Mouse (Mus musculus): ENCODE measurements at regions not wholly inside any gene's neighbourhood (a gene's known extent, or its start where the extent isn't known, plus 50 kb on each side); places are given as distances from the start of the nearest gene placed in this dataset.

- no peaks in the 10 kb centered on the region for H3K9me3 ChIP-seq (ENCODE audit: control insufficient read depth, low read length)
- no peak overlapping the region for H3K4me2 ChIP-seq (ENCODE audit: low read depth)
- H3K9ac ChIP-seq (replicated peaks), result no peak overlapping the region
- no peaks in the 10 kb centered on the region for H3K27me3 ChIP-seq (ENCODE audit: control insufficient read depth, insufficient read depth, low read length)
- no peaks in the 10 kb centered on the region for H3K36me3 ChIP-seq (replicated peaks; ENCODE audit: control insufficient read depth, insufficient read depth, low read depth)
- H3K4me3 ChIP-seq (ENCODE audit: insufficient read depth in 1 of 2, low read depth in 2 of 2, low read length in 2 of 2), result no peak overlapping the region
- DNase-seq (ENCODE audit: low read depth in 3 of 3, low spot score in 3 of 3) (no peak), ATAC-seq (ENCODE audit: insufficient read depth) (no peak)
- 50% methylated on average over 1 of the region's 1 CpGs for WGBS (ENCODE audit: insufficient replicate concordance)
- no peak overlapping the region for H3K27ac ChIP-seq
- no peaks in the 10 kb centered on the region for H3K4me1 ChIP-seq (replicated peaks; ENCODE audit: control insufficient read depth in 2 of 2, insufficient read depth in 2 of 2, low read length in 1 of 2)
- TF ChIP-seq CTCF (IDR thresholded peaks at IDR 0.05; ENCODE audit: low read depth), result no peak
- TF ChIP-seq EP300 (IDR thresholded peaks at IDR 0.05; ENCODE audit: low read depth), result no peak
Observed at GRCm38 (mm10) chr1:154061851-154062250, 139.1 kb upstream of the Zfp648 start.

GRCm38 (mm10) chr1:154062666-154063065 is 138.3 kb upstream of the Zfp648 start:
- TF ChIP-seq CTCF (IDR thresholded peaks at IDR 0.05; ENCODE audit: low read depth) (no peak), EP300 (IDR thresholded peaks at IDR 0.05; ENCODE audit: low read depth) (no peak)
- DNase-seq (ENCODE audit: low read depth in 3 of 3, low spot score in 3 of 3), result no peak
- Histone ChIP-seq H3K9ac (replicated peaks) (no peak overlapping the region), H3K27me3 (ENCODE audit: control insufficient read depth, insufficient read depth, low read length) (no peaks in the 10 kb centered on the region), H3K4me1 (replicated peaks; ENCODE audit: control insufficient read depth in 2 of 2, insufficient read depth in 2 of 2, low read length in 1 of 2) (no peaks in the 10 kb centered on the region), H3K4me2 (ENCODE audit: low read depth) (no peak overlapping the region), H3K4me3 (ENCODE audit: insufficient read depth in 1 of 2, low read depth in 2 of 2, low read length in 2 of 2) (no peak overlapping the region), H3K27ac (no peak overlapping the region), H3K9me3 (ENCODE audit: control insufficient read depth, low read length) (no peaks in the 10 kb centered on the region), H3K36me3 (replicated peaks; ENCODE audit: control insufficient read depth, insufficient read depth, low read depth) (no peaks in the 10 kb centered on the region)
- ATAC-seq (ENCODE audit: insufficient read depth), result no peak
- 59% methylated on average over 7 of the region's 7 CpGs for whole genome bisulfite sequencing (ENCODE audit: insufficient replicate concordance)

GRCm38 (mm10) chr1:154064633-154065032 is 136.4 kb upstream of the Zfp648 start:
- Histone ChIP-seq H3K4me2 (ENCODE audit: low read depth) (no peak overlapping the region), H3K4me1 (replicated peaks; ENCODE audit: control insufficient read depth in 2 of 2, insufficient read depth in 2 of 2, low read length in 1 of 2) (no peaks in the 10 kb centered on the region), H3K9ac (replicated peaks) (no peak overlapping the region), H3K27ac (no peak overlapping the region), H3K9me3 (ENCODE audit: control insufficient read depth, low read length) (no peaks in the 10 kb centered on the region), H3K27me3 (ENCODE audit: control insufficient read depth, insufficient read depth, low read length) (no peaks in the 10 kb centered on the region), H3K36me3 (replicated peaks; ENCODE audit: control insufficient read depth, insufficient read depth, low read depth) (no peaks in the 10 kb centered on the region), H3K4me3 (ENCODE audit: insufficient read depth in 1 of 2, low read depth in 2 of 2, low read length in 2 of 2) (no peak overlapping the region)
- DNase-seq (ENCODE audit: low read depth in 3 of 3, low spot score in 3 of 3), result no peak
- no peak for ATAC-seq (ENCODE audit: insufficient read depth)
- TF ChIP-seq CTCF (IDR thresholded peaks at IDR 0.05; ENCODE audit: low read depth) (no peak), EP300 (IDR thresholded peaks at IDR 0.05; ENCODE audit: low read depth) (no peak)
- WGBS (ENCODE audit: insufficient replicate concordance), result 64% methylated on average over 5 of the region's 5 CpGs

- Histone ChIP-seq H3K9ac (replicated peaks) (no peak overlapping the region), H3K4me3 (ENCODE audit: insufficient read depth in 1 of 2, low read depth in 2 of 2, low read length in 2 of 2) (no peak overlapping the region), H3K4me2 (ENCODE audit: low read depth) (no peak overlapping the region), H3K4me1 (replicated peaks; ENCODE audit: control insufficient read depth in 2 of 2, insufficient read depth in 2 of 2, low read length in 1 of 2) (no peaks in the 10 kb centered on the region), H3K27me3 (ENCODE audit: control insufficient read depth, insufficient read depth, low read length) (no peaks in the 10 kb centered on the region), H3K36me3 (replicated peaks; ENCODE audit: control insufficient read depth, insufficient read depth, low read depth) (no peaks in the 10 kb centered on the region), H3K9me3 (ENCODE audit: control insufficient read depth, low read length) (no peaks in the 10 kb centered on the region), H3K27ac (no peak overlapping the region)
- WGBS (ENCODE audit: insufficient replicate concordance), result 68% methylated on average over 18 of the region's 18 CpGs
- DNase-seq (ENCODE audit: low read depth in 3 of 3, low spot score in 3 of 3) (no peak), ATAC-seq (ENCODE audit: insufficient read depth) (no peak; the same call in 1 of the 2 replicates)
- TF ChIP-seq EP300 (IDR thresholded peaks at IDR 0.05; ENCODE audit: low read depth), result no peak
- TF ChIP-seq CTCF (IDR thresholded peaks at IDR 0.05; ENCODE audit: low read depth), result no peak
Observed at GRCm38 (mm10) chr1:154065336-154066329, 135.4 kb upstream of the Zfp648 start.

- 39% methylated on average over 1 of the region's 1 CpGs for WGBS (ENCODE audit: insufficient replicate concordance)
Observed at GRCm38 (mm10) chr1:154067856-154068255, 133.1 kb upstream of the Zfp648 start.

More at GRCm38 (mm10) chr1:154067856-154068255, 133.1 kb upstream of the Zfp648 start:
- ATAC-seq (ENCODE audit: insufficient read depth) (no peak), DNase-seq (ENCODE audit: low read depth in 3 of 3, low spot score in 3 of 3) (no peak)
- no peaks in the 10 kb centered on the region for H3K27me3 ChIP-seq (ENCODE audit: control insufficient read depth, insufficient read depth, low read length)
- no peak overlapping the region for H3K9ac ChIP-seq (replicated peaks)
- no peak overlapping the region for H3K4me2 ChIP-seq (ENCODE audit: low read depth)
- TF ChIP-seq EP300 (IDR thresholded peaks at IDR 0.05; ENCODE audit: low read depth) (no peak), CTCF (IDR thresholded peaks at IDR 0.05; ENCODE audit: low read depth) (no peak)
- no peak overlapping the region for H3K4me3 ChIP-seq (ENCODE audit: insufficient read depth in 1 of 2, low read depth in 2 of 2, low read length in 2 of 2)
- H3K9me3 ChIP-seq (ENCODE audit: control insufficient read depth, low read length), result no peaks in the 10 kb centered on the region
- H3K36me3 ChIP-seq (replicated peaks; ENCODE audit: control insufficient read depth, insufficient read depth, low read depth), result no peaks in the 10 kb centered on the region
- H3K4me1 ChIP-seq (replicated peaks; ENCODE audit: control insufficient read depth in 2 of 2, insufficient read depth in 2 of 2, low read length in 1 of 2), result 0 out of 4 replicates have a peak, but pooled peaks cover 0 to 3% of the 10 kb centered on the region in 2 experiments
- no peak overlapping the region for H3K27ac ChIP-seq
